In the genomic region with DNA sequence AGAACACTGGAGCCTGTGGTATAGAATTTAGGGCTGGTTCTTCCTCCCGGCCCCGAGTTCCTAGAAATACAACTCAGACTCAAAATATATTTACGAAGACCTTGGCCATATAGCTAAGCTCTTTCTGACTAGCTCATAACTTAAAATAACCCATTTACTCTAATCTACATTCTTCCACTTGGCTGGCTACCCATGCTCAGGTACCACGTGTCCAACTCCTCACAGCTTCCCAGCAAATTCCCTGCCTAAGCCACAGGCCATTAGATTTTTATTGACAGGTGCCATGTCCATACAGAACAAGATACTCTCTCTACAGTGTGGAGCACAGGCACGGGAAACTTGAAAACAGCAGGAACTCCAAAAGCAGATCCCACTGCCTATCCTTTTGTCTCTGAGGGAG, we compare ENCODE assay signal across 34 mouse cellular contexts.
"Had no signal": no experiment of that assay in that cellular context is flagged by ENCODE, and none has a peak within 500 bp of the region (broad histone marks: within the 10 kb centered on the region; RNA-seq: fewer than 3 reads in every experiment).

No protein-coding gene starts in this region.

- ATAC-seq: hindbrain, embryonic 16.5 days; hindbrain, postnatal 0 days; inflammation-experienced regulatory T-cells, adult 6 months; intestine, embryonic 15.5 days; intestine, embryonic 16.5 days; intestine, postnatal 0 days had no signal

- H3K4me3 ChIP-seq: heart, adult 2 months; heart, embryonic 10.5 days; heart, embryonic 12.5 days; heart, embryonic 13.5 days; heart, embryonic 15.5 days; hindbrain, embryonic 10.5 days; hindbrain, embryonic 12.5 days; hindbrain, embryonic 13.5 days; hindbrain, embryonic 15.5 days; intestine, embryonic 15.5 days; kidney, embryonic 15.5 days; layer of hippocampus, adult 2 months; left cerebral cortex, adult 2 months had no signal

- H3K9me3 ChIP-seq: heart, embryonic 10.5 days; heart, embryonic 12.5 days; heart, embryonic 13.5 days; heart, embryonic 15.5 days; hindbrain, embryonic 10.5 days; hindbrain, embryonic 12.5 days; hindbrain, embryonic 13.5 days; hindbrain, embryonic 15.5 days; intestine, embryonic 15.5 days; kidney, embryonic 15.5 days had no signal

- H3K36me3 ChIP-seq: heart, embryonic 10.5 days; heart, embryonic 12.5 days; heart, embryonic 13.5 days; heart, embryonic 15.5 days; hindbrain, embryonic 10.5 days; hindbrain, embryonic 12.5 days; hindbrain, embryonic 13.5 days; hindbrain, embryonic 15.5 days; intestine, embryonic 15.5 days; kidney, embryonic 15.5 days had no signal

- H3K9ac ChIP-seq: heart, embryonic 12.5 days; heart, embryonic 13.5 days; heart, embryonic 15.5 days; hindbrain, embryonic 12.5 days; hindbrain, embryonic 13.5 days; hindbrain, embryonic 14.5 days; hindbrain, embryonic 15.5 days; intestine, embryonic 15.5 days; kidney, embryonic 15.5 days had no signal

- H3K27ac ChIP-seq: heart, adult 2 months; heart, embryonic 10.5 days; heart, embryonic 13.5 days; heart, embryonic 15.5 days; hindbrain, embryonic 10.5 days; hindbrain, embryonic 12.5 days; hindbrain, embryonic 13.5 days; hindbrain, embryonic 14.5 days; hindbrain, embryonic 15.5 days; hindbrain, postnatal 0 days; intestine, embryonic 15.5 days; kidney, embryonic 15.5 days; kidney, postnatal 0 days; layer of hippocampus, adult 2 months; left cerebral cortex, adult 2 months had no signal

- H3K27me3 ChIP-seq: heart, embryonic 12.5 days; heart, embryonic 15.5 days; hindbrain, embryonic 12.5 days; hindbrain, embryonic 13.5 days; hindbrain, embryonic 15.5 days; intestine, embryonic 15.5 days; kidney, embryonic 15.5 days had no signal

- H3K4me2 ChIP-seq: heart, embryonic 11.5 days; heart, embryonic 12.5 days; heart, embryonic 13.5 days; heart, embryonic 15.5 days; hindbrain, embryonic 12.5 days; hindbrain, embryonic 13.5 days; hindbrain, embryonic 14.5 days; hindbrain, embryonic 15.5 days; intestine, embryonic 15.5 days; kidney, embryonic 15.5 days had no signal

- DNase-seq: heart, adult 2 months; heart, postnatal 14 days; heart, postnatal 36 days; heart, postnatal 4 days; kidney, adult 11 months; kidney, adult 18-20 months; kidney, adult 8-10 months; kidney, postnatal 10 days; kidney, postnatal 14 days; kidney, postnatal 25 days; kidney, postnatal 36 days; kidney, postnatal 4 days; layer of hippocampus, adult 9-11 months; layer of hippocampus, postnatal 36 days had no signal

- H3K4me1 ChIP-seq: heart, embryonic 10.5 days; hindbrain, embryonic 10.5 days; hindbrain, embryonic 12.5 days; hindbrain, embryonic 13.5 days; hindbrain, embryonic 15.5 days had no signal
